Mouse (Mus musculus) hindbrain, embryonic 12.5 days (tissue): ENCODE results near the gene Tsc2. TPM values are rescaled to one million over a fixed set of nuclear protein-coding genes. Genes with fewer than 3 reads are reported as not detected.

Experiments
- ATAC-seq: fragments of 200-750 bp; cut with Nextera tagmentation; 2 replicates; pipeline ENCODE4 v1.8.0; 2017; ENCODE audit warnings: moderate TSS enrichment; ENCODE audit not compliant: low FRiP score
- H3K27ac ChIP-seq: fragments of 300-500 bp; sonication (generic); 2 replicates; pipeline ENCODE4 v1.5.1; 2016; ENCODE audit warnings: mild to moderate bottlenecking
- H3K27me3 ChIP-seq: fragments of 300-500 bp; sonication (generic); 2 replicates; pipeline ENCODE4 v1.6.1; 2016; ENCODE audit warnings: mild to moderate bottlenecking
- H3K36me3 ChIP-seq: fragments of 300-500 bp; sonication (generic); 2 replicates; pipeline ENCODE4 v1.6.1; 2016; ENCODE audit warnings: mild to moderate bottlenecking
- H3K4me1 ChIP-seq: fragments of 300-500 bp; sonication (generic); 2 replicates; pipeline ENCODE4 v1.6.1; 2016
- H3K4me2 ChIP-seq: fragments of 300-500 bp; sonication (generic); replicated peaks from 2 replicates; pipeline ENCODE4 v1.6.1; 2016; ENCODE audit warnings: mild to moderate bottlenecking
- H3K4me3 ChIP-seq: fragments of 300-500 bp; sonication (generic); 2 replicates; pipeline ENCODE4 v1.5.1; 2016; ENCODE audit warnings: mild to moderate bottlenecking
- H3K9ac ChIP-seq: fragments of 300-500 bp; sonication (generic); 2 replicates; pipeline ENCODE4 v1.6.1; 2016; ENCODE audit warnings: mild to moderate bottlenecking, moderate library complexity
- H3K9me3 ChIP-seq: fragments of 300-500 bp; sonication (generic); replicated peaks from 2 replicates; pipeline ENCODE4 v1.6.1; 2016; ENCODE audit warnings: mild to moderate bottlenecking
- WGBS: fragments of 180-500 bp; shearing (Covaris S2); methylation state at CpG from one replicate; pipeline ENCODE4 v1.1.7; 2016; 5-methylcytosine and 5-hydroxymethylcytosine counted together
- polyA plus RNA-seq: library from polyadenylated mRNA; unstranded; fragments of >200 nt; fragmentation: Nextera tagmentation; extraction: Ambion mirVana; gene quantifications from 2 replicates; pipeline ENCODE4 v1.2.1, GENCODE M21; 2016

Tsc2 gene
- polyA plus RNA-seq, 1 experiment from 2014 or later = 86.2 TPM

DNA sequence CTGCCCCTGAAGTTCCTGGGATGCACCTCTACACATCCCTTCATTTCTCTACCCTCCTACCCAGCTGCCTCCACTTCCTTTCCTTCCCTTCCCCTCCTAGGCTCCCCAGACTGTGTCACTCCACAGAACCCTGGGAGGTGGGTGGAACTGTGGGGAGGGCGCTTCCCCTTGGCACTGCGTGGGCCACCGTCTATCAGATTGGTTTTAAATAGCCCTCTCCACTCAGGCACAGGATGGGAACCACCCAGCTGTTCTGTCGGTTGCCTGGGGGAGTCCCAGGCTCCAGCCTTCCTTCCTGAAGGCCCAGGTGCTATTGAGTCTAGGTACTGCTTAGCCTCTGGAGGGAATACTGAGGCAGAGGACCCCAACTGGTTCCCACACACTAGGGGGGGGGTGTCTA lies 2.6 kb upstream of the Tsc2 start:
- Histone ChIP-seq H3K4me2 (no peak overlapping the region), H3K9ac (no peak overlapping the region), H3K27ac (no peak overlapping the region), H3K27me3 (no peaks in the 10 kb centered on the region), H3K36me3 (peaks cover 10% of the 10 kb centered on the region), H3K4me3 (no peak overlapping the region), H3K4me1 (peaks cover 22% of the 10 kb centered on the region), H3K9me3 (no peaks in the 10 kb centered on the region)
- ATAC-seq = no peak
- 87% methylated on average over 4 of the region's 4 CpGs for WGBS

DNA sequence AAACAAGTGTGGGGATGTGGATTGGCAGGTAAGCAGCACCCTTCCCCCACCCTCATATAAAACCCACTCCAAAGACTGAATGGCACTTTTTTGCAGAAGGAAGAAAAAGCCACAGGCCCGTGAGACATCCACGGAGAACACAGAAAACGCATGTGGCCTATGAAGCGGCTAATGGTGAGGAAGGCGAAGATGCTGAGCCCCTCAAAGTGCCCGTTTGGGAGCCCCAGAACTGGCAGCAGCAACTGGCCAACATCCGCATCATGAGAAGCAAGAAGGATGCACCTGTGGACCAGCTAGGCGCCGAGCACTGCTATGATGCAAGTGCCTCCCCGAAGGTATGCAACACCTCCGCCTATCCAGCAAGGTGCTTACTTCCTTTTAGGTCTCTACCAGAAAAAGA lies 1.4 kb upstream of the Tsc2 start:
- Histone ChIP-seq H3K4me2 (no peak overlapping the region), H3K27me3 (no peaks in the 10 kb centered on the region), H3K9ac (no peak overlapping the region), H3K4me1 (peaks cover 15% of the 10 kb centered on the region), H3K9me3 (no peaks in the 10 kb centered on the region), H3K4me3 (no peak overlapping the region), H3K27ac (no peak overlapping the region), H3K36me3 (peaks cover 20% of the 10 kb centered on the region)
- WGBS = 94% methylated on average over 11 of the region's 11 CpGs
- no peak for ATAC-seq

DNA sequence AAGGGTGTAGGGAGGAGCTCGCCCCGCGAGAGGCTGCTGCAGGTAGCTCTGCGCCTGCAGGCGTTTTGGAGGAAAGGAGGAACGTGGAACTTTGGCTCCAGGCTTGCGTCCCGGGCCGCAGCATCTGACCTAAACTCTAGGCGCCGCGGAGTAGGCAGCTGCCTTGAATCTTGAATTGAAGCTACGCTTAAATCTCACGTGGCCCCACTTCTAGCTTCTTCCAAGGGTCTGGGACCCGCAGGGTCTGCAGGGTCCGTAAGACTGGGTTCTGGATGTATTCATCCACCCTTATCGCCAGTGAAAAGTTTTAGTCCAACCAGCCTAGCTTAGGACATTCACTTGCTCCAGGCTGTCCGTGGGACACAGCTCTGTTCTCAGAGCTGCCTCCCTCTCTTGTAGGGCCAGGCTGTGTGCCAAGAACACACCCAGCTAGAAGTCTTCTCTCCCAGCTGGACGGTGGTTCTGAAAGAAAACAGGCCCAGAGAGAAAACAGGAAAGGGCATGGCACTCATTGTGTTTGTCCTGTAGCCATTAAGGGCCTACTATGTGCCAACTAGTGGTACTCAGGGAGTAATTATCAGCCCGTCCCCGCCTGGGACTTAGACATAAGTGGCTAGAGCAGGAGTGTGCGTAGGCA lies 501 bp upstream of the Tsc2 start:
- WGBS = 13% methylated on average over 22 of the region's 22 CpGs
- Histone ChIP-seq H3K36me3 (peaks cover 26% of the 10 kb centered on the region), H3K9me3 (no peaks in the 10 kb centered on the region), H3K4me3 (peak overlapping the region; percentile 73), H3K4me2 (peak overlapping the region; percentile 91), H3K27ac (peak overlapping the region; percentile 79), H3K27me3 (no peaks in the 10 kb centered on the region), H3K9ac (peak overlapping the region; percentile 79), H3K4me1 (peaks cover 15% of the 10 kb centered on the region)
- ATAC-seq = peak; percentile 51

- H3K4me1 ChIP-seq = peaks cover 15% of the 10 kb centered on the region
- H3K4me2 ChIP-seq = no peak overlapping the region
- no peaks in the 10 kb centered on the region for H3K27me3 ChIP-seq
- H3K27ac ChIP-seq = no peak overlapping the region
- H3K9me3 ChIP-seq = no peaks in the 10 kb centered on the region
- peaks cover 53% of the 10 kb centered on the region for H3K36me3 ChIP-seq
- 91% methylated on average over 14 of the region's 14 CpGs for WGBS
- no peak overlapping the region for H3K4me3 ChIP-seq
- ATAC-seq = no peak
- no peak overlapping the region for H3K9ac ChIP-seq
These were observed 2.4 kb downstream of the Tsc2 start for GRCm38 (mm10) chr17:24630072-24630471.

DNA sequence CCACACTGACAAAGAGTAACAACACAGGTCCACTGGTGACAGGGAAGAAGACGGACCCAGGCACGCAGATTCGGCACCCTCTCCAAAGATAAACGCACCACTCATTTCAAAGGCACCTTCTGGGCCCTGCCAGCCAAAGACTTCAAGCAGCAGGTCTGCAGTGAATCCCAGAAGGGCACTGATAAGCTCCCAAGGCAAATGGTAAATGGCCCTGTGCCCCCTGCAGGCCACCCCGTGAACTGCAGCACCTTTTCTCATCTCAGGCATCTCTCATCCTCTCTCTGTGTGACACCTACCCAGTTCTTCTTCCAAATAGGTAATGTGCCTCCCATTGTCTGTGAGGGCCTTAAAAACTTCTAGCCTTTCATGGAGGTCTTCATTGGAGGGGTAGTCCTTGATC lies 3.8 kb downstream of the Tsc2 start:
- Histone ChIP-seq H3K27ac (no peak overlapping the region), H3K4me3 (no peak overlapping the region), H3K27me3 (no peaks in the 10 kb centered on the region), H3K4me2 (no peak overlapping the region), H3K9me3 (no peaks in the 10 kb centered on the region), H3K4me1 (peaks cover 15% of the 10 kb centered on the region), H3K36me3 (peaks cover 67% of the 10 kb centered on the region), H3K9ac (no peak overlapping the region)
- ATAC-seq = no peak
- 57% methylated on average over 5 of the region's 5 CpGs for WGBS

DNA sequence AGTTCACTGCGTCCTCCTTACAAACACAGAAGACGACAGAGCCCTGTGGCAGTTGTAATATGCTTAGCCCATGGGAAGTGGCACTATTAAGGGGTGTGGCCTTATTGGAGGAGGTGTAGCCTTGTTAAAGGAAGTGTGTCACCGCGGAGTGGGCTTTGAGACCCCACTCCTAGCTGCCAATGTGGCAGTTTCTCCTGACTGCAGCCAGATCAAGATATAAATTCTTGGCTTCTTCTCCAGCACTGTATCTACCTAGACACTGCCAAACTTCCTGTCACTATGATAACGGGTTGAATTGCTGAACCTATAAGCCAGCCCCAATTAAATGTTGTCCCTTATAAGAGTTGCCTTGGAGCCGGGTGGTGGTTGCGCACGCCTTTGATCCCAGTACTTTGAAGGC lies 7.0 kb downstream of the Tsc2 start:
- no peak overlapping the region for H3K9ac ChIP-seq
- ATAC-seq = no peak
- H3K4me1 ChIP-seq = no peaks in the 10 kb centered on the region
- 95% methylated on average over 8 of the region's 8 CpGs for WGBS
- no peak overlapping the region for H3K27ac ChIP-seq
- no peak overlapping the region for H3K4me2 ChIP-seq
- no peaks in the 10 kb centered on the region for H3K27me3 ChIP-seq
- no peak overlapping the region for H3K4me3 ChIP-seq
- peaks cover 96% of the 10 kb centered on the region for H3K36me3 ChIP-seq
- H3K9me3 ChIP-seq = no peaks in the 10 kb centered on the region

GRCm38 (mm10) chr17:24617561-24618194 lies 14.8 kb downstream of the Tsc2 start:
- no peaks in the 10 kb centered on the region for H3K9me3 ChIP-seq
- no peaks in the 10 kb centered on the region for H3K4me1 ChIP-seq
- H3K4me3 ChIP-seq = no peak overlapping the region
- H3K9ac ChIP-seq = no peak overlapping the region
- peaks cover 92% of the 10 kb centered on the region for H3K36me3 ChIP-seq
- no peak overlapping the region for H3K27ac ChIP-seq
- 88% methylated on average over 14 of the region's 14 CpGs for WGBS
- H3K4me2 ChIP-seq = no peak overlapping the region
- H3K27me3 ChIP-seq = no peaks in the 10 kb centered on the region
- no peak for ATAC-seq

GRCm38 (mm10) chr17:24610711-24611110 lies 21.7 kb downstream of the Tsc2 start:
- H3K9me3 ChIP-seq = no peaks in the 10 kb centered on the region
- WGBS = 87% methylated on average over 2 of the region's 2 CpGs
- peaks cover 79% of the 10 kb centered on the region for H3K36me3 ChIP-seq

GRCm38 (mm10) chr17:24608874-24609273 lies 23.6 kb downstream of the Tsc2 start:
- Histone ChIP-seq H3K4me1 (no peaks in the 10 kb centered on the region), H3K4me2 (no peak overlapping the region), H3K4me3 (no peak overlapping the region), H3K36me3 (peaks cover 79% of the 10 kb centered on the region), H3K27me3 (no peaks in the 10 kb centered on the region), H3K27ac (no peak overlapping the region), H3K9me3 (no peaks in the 10 kb centered on the region), H3K9ac (no peak overlapping the region)
- ATAC-seq = no peak
- WGBS = 96% methylated on average over 8 of the region's 8 CpGs

More at GRCm38 (mm10) chr17:24610711-24611110, 21.7 kb downstream of the Tsc2 start:
- Histone ChIP-seq H3K4me2 (no peak overlapping the region), H3K4me1 (no peaks in the 10 kb centered on the region), H3K27ac (no peak overlapping the region), H3K4me3 (no peak overlapping the region), H3K9ac (no peak overlapping the region), H3K27me3 (no peaks in the 10 kb centered on the region)
- no peak for ATAC-seq

- Histone ChIP-seq H3K9ac (no peak overlapping the region), H3K4me2 (no peak overlapping the region), H3K4me1 (no peaks in the 10 kb centered on the region), H3K27me3 (no peaks in the 10 kb centered on the region), H3K9me3 (no peaks in the 10 kb centered on the region), H3K36me3 (peaks cover 79% of the 10 kb centered on the region), H3K27ac (no peak overlapping the region), H3K4me3 (no peak overlapping the region)
- 93% methylated on average over 4 of the region's 4 CpGs for WGBS
- ATAC-seq = no peak
These were observed 24.1 kb downstream of the Tsc2 start for GRCm38 (mm10) chr17:24608370-24608769.

- ATAC-seq = no peak
- peaks cover 97% of the 10 kb centered on the region for H3K36me3 ChIP-seq
These were observed 27.9 kb downstream of the Tsc2 start for GRCm38 (mm10) chr17:24604557-24604956.

GRCm38 (mm10) chr17:24603961-24604360 lies 28.5 kb downstream of the Tsc2 start:
- H3K4me2 ChIP-seq = no peak overlapping the region
- H3K27ac ChIP-seq = no peak overlapping the region
- H3K4me1 ChIP-seq = no peaks in the 10 kb centered on the region
- H3K9ac ChIP-seq = no peak overlapping the region
- H3K4me3 ChIP-seq = no peak overlapping the region
- ATAC-seq = no peak
- WGBS = 91% methylated on average over 8 of the region's 8 CpGs
- H3K9me3 ChIP-seq = no peaks in the 10 kb centered on the region
- H3K36me3 ChIP-seq = peaks cover 99% of the 10 kb centered on the region
- H3K27me3 ChIP-seq = no peaks in the 10 kb centered on the region

More at GRCm38 (mm10) chr17:24604557-24604956, 27.9 kb downstream of the Tsc2 start:
- no peak overlapping the region for H3K4me3 ChIP-seq
- H3K27ac ChIP-seq = no peak overlapping the region
- no peaks in the 10 kb centered on the region for H3K4me1 ChIP-seq
- H3K27me3 ChIP-seq = no peaks in the 10 kb centered on the region
- no peak overlapping the region for H3K9ac ChIP-seq
- no peak overlapping the region for H3K4me2 ChIP-seq
- no peaks in the 10 kb centered on the region for H3K9me3 ChIP-seq
- WGBS = 92% methylated on average over 3 of the region's 3 CpGs

- Histone ChIP-seq H3K27ac (no peak overlapping the region), H3K27me3 (no peaks in the 10 kb centered on the region), H3K4me2 (no peak overlapping the region), H3K9ac (no peak overlapping the region), H3K4me3 (no peak overlapping the region), H3K4me1 (no peaks in the 10 kb centered on the region), H3K36me3 (peaks cover 99% of the 10 kb centered on the region), H3K9me3 (no peaks in the 10 kb centered on the region)
- no peak for ATAC-seq
- 91% methylated on average over 4 of the region's 4 CpGs for WGBS
These were observed 31.9 kb downstream of the Tsc2 start for GRCm38 (mm10) chr17:24600502-24600901.
